Mouse (Mus musculus): ENCODE data around the gene Bcl6. TPM values are rescaled to one million over a fixed set of nuclear protein-coding genes. Genes with fewer than 3 reads are reported as not detected.

Gene Bcl6
- polyA plus RNA-seq, 1 experiment: 2.2 TPM

DNA sequence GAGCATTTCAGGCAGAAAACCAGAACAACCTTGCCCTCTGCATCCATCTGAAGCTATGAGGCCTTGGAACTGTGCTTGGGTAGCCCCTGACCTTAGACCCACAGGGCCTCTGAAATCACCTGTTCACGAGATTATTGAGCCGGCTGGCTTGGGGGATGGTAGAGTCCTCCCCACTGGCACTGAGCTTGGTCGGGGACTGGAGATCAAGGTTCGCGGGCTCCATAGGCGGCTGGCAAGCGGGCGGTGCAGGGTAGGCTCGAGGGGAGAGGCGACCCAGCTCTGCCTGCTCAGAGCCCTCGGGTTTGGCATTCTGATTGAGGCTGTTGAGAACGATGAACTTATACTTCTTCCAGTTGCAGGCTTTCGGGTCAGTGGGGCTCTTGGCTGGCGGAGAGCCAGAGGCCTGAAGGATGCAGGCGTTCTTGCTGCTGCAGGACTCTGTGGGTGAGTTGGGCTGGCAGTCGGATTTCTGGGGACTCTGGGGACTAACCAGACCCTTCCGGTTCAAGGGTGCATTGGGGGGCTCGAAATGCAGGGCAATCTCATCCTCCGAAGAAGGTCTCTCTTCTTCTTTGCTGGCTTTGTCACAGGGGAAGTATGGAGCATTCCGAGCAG, 16.4 kb downstream of the Bcl6 start:
- Histone ChIP-seq H3K4me3 (ENCODE audit: control insufficient read depth, low read depth, low read length) (no peak overlapping the region), H3K36me3 (ENCODE audit: control insufficient read depth, insufficient read depth, low read length) (no peaks in the 10 kb centered on the region), H3K4me1 (ENCODE audit: control insufficient read depth, insufficient read depth, low read length) (peaks cover 6% of the 10 kb centered on the region), H3K27me3 (ENCODE audit: control insufficient read depth, insufficient read depth, low read length) (no peaks in the 10 kb centered on the region), H3K27ac (ENCODE audit: control insufficient read depth, insufficient read depth, low read depth, low read length) (no peak overlapping the region)
- TF ChIP-seq CTCF (IDR thresholded peaks at IDR 0.05; ENCODE audit: control insufficient read depth, insufficient read depth, insufficient replicate concordance, low read depth, low read length) (no peak), POLR2A (IDR thresholded peaks at IDR 0.05; ENCODE audit: control insufficient read depth, low read depth, low read length) (no peak)

DNA sequence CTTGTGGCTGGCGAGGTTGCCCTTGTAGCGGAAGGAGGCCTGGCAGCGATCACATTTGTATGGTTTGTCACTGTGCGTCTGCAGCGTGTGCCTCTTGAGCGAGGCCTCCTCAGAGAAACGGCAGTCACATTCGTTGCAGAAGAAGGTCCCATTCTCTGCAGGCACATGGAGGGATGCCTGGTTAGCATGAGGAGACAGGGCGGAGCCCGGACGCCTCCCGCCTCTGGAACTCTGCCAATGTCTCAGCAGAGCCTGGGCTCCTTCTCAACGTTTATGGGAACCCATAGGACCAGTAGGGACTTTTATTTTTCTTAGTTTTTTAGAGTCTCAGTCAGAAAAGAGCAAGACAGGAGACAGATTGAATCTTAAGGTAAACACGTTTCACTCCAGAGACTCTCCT, 18.7 kb downstream of the Bcl6 start:
- Histone ChIP-seq H3K36me3 (ENCODE audit: control insufficient read depth, insufficient read depth, low read length) (no peaks in the 10 kb centered on the region), H3K27ac (ENCODE audit: control insufficient read depth, insufficient read depth, low read depth, low read length) (no peak overlapping the region), H3K4me3 (ENCODE audit: control insufficient read depth, low read depth, low read length) (no peak overlapping the region), H3K27me3 (ENCODE audit: control insufficient read depth, insufficient read depth, low read length) (no peaks in the 10 kb centered on the region), H3K4me1 (ENCODE audit: control insufficient read depth, insufficient read depth, low read length) (peaks cover 6% of the 10 kb centered on the region)
- no peak for TF ChIP-seq CTCF (IDR thresholded peaks at IDR 0.05; ENCODE audit: control insufficient read depth, insufficient read depth, insufficient replicate concordance, low read depth, low read length)
- no peak for TF ChIP-seq POLR2A (IDR thresholded peaks at IDR 0.05; ENCODE audit: control insufficient read depth, low read depth, low read length)

DNA sequence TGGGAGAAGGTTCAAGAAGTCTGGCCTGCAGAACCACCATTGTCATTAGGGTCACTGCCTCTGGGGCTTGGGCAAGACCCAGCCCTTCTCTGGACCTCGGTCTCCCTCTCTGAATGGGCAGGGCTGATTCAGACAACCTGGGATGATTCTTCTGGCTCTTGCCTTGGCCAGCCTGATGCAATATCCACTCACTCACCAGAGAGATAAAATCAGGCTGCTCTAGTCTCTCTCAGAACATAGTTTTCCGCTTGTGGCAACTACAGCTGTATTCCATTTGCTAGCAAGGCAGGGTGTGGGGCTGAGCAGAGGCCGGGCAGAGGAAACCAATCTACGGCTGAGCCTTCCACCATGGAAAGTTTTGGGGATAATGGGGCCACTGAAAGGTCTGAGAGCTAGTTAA, 19.8 kb downstream of the Bcl6 start:
- Histone ChIP-seq H3K36me3 (ENCODE audit: control insufficient read depth, insufficient read depth, low read length) (no peaks in the 10 kb centered on the region), H3K4me3 (ENCODE audit: control insufficient read depth, low read depth, low read length) (no peak overlapping the region), H3K27me3 (ENCODE audit: control insufficient read depth, insufficient read depth, low read length) (no peaks in the 10 kb centered on the region), H3K4me1 (ENCODE audit: control insufficient read depth, insufficient read depth, low read length) (peaks cover 6% of the 10 kb centered on the region), H3K27ac (ENCODE audit: control insufficient read depth, insufficient read depth, low read depth, low read length) (no peak overlapping the region)
- no peak for TF ChIP-seq POLR2A (IDR thresholded peaks at IDR 0.05; ENCODE audit: control insufficient read depth, low read depth, low read length)
- no peak for TF ChIP-seq CTCF (IDR thresholded peaks at IDR 0.05; ENCODE audit: control insufficient read depth, insufficient read depth, insufficient replicate concordance, low read depth, low read length)

DNA sequence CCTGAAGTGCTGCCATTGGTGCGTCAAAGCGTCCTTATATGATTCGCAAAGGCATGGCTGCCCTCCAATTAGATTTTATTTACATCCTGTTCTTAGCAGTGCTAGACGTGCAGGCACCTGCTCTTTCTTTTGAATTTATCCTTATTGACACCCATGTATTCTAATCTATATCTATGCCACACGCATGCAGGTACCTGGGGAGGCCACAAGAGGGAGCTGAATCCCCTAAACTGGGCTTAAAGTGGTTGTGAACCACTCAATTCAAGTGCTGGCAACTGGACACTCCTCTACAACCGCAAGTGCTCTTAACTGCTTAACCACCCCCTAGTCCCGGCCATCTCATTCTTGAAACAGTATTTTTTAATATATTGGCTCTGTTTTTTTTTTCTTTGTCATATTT, 21.4 kb downstream of the Bcl6 start:
- Histone ChIP-seq H3K36me3 (ENCODE audit: control insufficient read depth, insufficient read depth, low read length) (no peaks in the 10 kb centered on the region), H3K4me1 (ENCODE audit: control insufficient read depth, insufficient read depth, low read length) (peaks cover 6% of the 10 kb centered on the region), H3K4me3 (ENCODE audit: control insufficient read depth, low read depth, low read length) (no peak overlapping the region), H3K27me3 (ENCODE audit: control insufficient read depth, insufficient read depth, low read length) (no peaks in the 10 kb centered on the region), H3K27ac (ENCODE audit: control insufficient read depth, insufficient read depth, low read depth, low read length) (no peak overlapping the region)
- no peak for TF ChIP-seq POLR2A (IDR thresholded peaks at IDR 0.05; ENCODE audit: control insufficient read depth, low read depth, low read length)
- peak; percentile 37; the same call in 1 of the 2 replicates for TF ChIP-seq CTCF (IDR thresholded peaks at IDR 0.05; ENCODE audit: control insufficient read depth, insufficient read depth, insufficient replicate concordance, low read depth, low read length)

DNA sequence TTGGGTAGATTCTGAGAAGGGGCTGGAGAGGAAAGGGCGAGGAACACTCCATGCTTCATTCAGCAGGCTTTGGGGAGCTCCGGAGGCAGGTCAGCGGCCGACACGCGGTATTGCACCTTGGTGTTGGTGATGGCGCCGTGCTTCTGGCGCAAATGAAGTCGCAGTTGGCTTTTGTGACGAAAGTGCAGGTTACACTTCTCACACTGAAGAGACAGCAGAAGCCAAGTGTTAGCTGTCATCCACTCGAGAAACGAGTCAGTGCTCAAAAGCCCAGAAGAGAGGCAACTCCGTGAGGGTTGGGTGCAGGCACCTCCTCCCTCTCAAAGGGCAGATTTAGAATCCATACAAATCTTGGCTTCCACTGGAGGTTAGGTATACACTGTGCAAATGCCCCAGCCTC, 22.6 kb downstream of the Bcl6 start:
- no peak overlapping the region for H3K27ac ChIP-seq (ENCODE audit: control insufficient read depth, insufficient read depth, low read depth, low read length)
- H3K4me3 ChIP-seq (ENCODE audit: control insufficient read depth, low read depth, low read length): no peak overlapping the region
- TF ChIP-seq CTCF (IDR thresholded peaks at IDR 0.05; ENCODE audit: control insufficient read depth, insufficient read depth, insufficient replicate concordance, low read depth, low read length) (no peak), POLR2A (IDR thresholded peaks at IDR 0.05; ENCODE audit: control insufficient read depth, low read depth, low read length) (no peak)
- H3K36me3 ChIP-seq (ENCODE audit: control insufficient read depth, insufficient read depth, low read length): no peaks in the 10 kb centered on the region
- peaks cover 6% of the 10 kb centered on the region for H3K4me1 ChIP-seq (ENCODE audit: control insufficient read depth, insufficient read depth, low read length)
- no peaks in the 10 kb centered on the region for H3K27me3 ChIP-seq (ENCODE audit: control insufficient read depth, insufficient read depth, low read length)

DNA sequence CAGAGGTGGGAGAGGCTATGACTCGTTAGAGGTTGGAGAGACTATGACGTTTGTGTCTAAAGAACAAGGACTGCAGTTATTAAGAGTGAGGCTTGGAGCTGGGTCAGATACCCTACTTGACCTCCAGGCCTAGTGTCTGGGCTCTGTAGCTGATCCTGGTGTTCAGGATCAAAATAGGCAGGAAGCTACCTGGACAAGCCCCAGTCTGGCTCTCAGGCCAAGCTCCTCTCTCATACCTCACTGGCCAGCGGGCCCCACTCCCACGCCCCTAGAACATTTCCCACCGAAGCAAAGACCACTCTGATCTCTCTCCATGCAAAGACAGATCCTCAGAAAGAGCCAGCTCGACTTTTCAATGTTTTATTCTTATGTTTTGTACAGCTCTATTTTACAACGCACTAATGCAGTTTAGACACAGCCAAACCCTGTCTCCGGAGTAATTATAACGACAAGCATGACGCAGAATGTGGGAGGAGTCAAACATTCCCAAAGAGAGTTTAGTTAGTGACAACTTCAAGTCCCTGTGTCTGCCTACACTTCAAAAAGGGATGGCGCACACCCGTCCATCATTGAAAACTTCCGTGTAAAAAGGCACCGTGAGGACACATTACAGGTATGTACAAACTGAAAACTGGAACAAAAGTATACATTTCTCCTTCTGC, 23.8 kb downstream of the Bcl6 start:
- Histone ChIP-seq H3K4me1 (ENCODE audit: control insufficient read depth, insufficient read depth, low read length) (peaks cover 6% of the 10 kb centered on the region), H3K27me3 (ENCODE audit: control insufficient read depth, insufficient read depth, low read length) (no peaks in the 10 kb centered on the region), H3K36me3 (ENCODE audit: control insufficient read depth, insufficient read depth, low read length) (no peaks in the 10 kb centered on the region), H3K27ac (ENCODE audit: control insufficient read depth, insufficient read depth, low read depth, low read length) (no peak overlapping the region), H3K4me3 (ENCODE audit: control insufficient read depth, low read depth, low read length) (no peak overlapping the region)
- no peak for TF ChIP-seq POLR2A (IDR thresholded peaks at IDR 0.05; ENCODE audit: control insufficient read depth, low read depth, low read length)
- no peak for TF ChIP-seq CTCF (IDR thresholded peaks at IDR 0.05; ENCODE audit: control insufficient read depth, insufficient read depth, insufficient replicate concordance, low read depth, low read length)

DNA sequence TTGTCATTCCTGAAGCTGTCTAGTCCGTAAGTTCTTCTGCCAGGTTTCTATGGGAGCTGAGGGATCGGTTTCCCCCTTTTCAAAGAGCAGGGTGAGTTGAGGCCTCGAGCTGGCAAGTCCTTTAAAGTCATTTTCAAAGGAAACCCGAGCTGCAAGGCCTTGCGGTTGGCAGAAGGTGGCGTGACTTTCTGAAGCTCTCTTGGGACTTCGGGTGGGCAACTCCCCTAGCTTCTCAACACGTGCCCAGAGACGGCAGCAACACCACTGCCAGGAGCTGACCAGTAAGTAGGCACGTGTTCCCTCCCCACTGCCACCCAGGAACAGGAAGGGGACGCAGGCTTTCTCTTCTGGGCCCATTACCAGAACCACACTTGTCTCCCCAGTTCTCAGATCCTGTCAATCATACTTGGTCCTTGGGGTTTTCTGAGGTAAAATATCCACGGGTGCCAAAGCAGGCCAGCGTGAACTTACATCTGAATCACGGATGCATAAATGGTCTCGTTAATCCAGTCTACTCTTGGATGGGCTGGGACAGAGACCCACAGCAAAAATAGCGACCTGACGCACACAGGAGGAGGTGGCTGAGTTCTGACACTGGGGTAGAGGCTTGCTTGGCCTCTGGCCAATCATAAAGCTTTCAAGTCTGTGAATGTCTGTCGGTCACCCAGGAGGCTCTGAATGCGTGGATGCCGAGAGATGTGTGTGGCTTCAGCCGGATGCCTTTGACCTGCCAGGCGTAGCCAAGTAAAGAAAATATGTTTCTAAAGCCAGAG, 24.6 kb downstream of the Bcl6 start:
- Histone ChIP-seq H3K27me3 (ENCODE audit: control insufficient read depth, insufficient read depth, low read length) (no peaks in the 10 kb centered on the region), H3K36me3 (ENCODE audit: control insufficient read depth, insufficient read depth, low read length) (no peaks in the 10 kb centered on the region), H3K4me1 (ENCODE audit: control insufficient read depth, insufficient read depth, low read length) (peaks cover 6% of the 10 kb centered on the region), H3K27ac (ENCODE audit: control insufficient read depth, insufficient read depth, low read depth, low read length) (no peak overlapping the region), H3K4me3 (ENCODE audit: control insufficient read depth, low read depth, low read length) (no peak overlapping the region)
- no peak for TF ChIP-seq POLR2A (IDR thresholded peaks at IDR 0.05; ENCODE audit: control insufficient read depth, low read depth, low read length)
- no peak for TF ChIP-seq CTCF (IDR thresholded peaks at IDR 0.05; ENCODE audit: control insufficient read depth, insufficient read depth, insufficient replicate concordance, low read depth, low read length)
